Mouse (Mus musculus): ENCODE results near the gene Gm14399.
"Not testable (repeated sequence)": the region's sequence is repeated elsewhere in the genome, so short reads cannot be mapped to it uniquely, and the experiment has no call there.

DNA sequence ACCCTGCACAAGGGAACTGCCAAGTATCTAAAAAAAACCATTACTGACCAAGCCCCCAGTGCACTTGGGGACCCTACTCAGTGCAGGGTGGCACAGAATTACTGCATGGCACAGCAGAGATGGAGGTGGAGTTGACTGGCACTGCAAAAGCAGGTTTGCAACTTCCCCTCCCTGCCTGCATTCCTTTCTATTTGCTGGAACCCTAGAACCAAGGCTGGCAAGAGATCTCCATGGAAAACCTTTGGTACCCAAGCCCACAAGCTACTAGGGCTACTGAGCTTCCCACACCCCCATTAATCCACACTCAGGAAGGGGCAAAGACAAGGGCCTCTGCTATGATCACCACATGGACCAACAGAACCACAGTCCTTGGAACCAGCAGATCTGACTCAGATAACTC lies 1.2 kb downstream of the Gm14399 start:
- not testable (repeated sequence) for TF ChIP-seq GATA1 (IDR thresholded peaks at IDR 0.05; ENCODE audit: borderline replicate concordance, low read length); FLI1 (IDR thresholded peaks at IDR 0.05; ENCODE audit: low read length)

Data from megakaryocyte, embryonic 14.5 days (primary cell).